Mouse (Mus musculus): ENCODE data around the gene Dstyk. TPM values are rescaled to one million over a fixed set of nuclear protein-coding genes. Genes with fewer than 3 reads are reported as not detected.

Dstyk gene
- polyA plus RNA-seq (2016; fragmentation: Nextera tagmentation; extraction: Ambion mirVana) = 14.7 and 16.1 TPM in 2 replicates

DNA sequence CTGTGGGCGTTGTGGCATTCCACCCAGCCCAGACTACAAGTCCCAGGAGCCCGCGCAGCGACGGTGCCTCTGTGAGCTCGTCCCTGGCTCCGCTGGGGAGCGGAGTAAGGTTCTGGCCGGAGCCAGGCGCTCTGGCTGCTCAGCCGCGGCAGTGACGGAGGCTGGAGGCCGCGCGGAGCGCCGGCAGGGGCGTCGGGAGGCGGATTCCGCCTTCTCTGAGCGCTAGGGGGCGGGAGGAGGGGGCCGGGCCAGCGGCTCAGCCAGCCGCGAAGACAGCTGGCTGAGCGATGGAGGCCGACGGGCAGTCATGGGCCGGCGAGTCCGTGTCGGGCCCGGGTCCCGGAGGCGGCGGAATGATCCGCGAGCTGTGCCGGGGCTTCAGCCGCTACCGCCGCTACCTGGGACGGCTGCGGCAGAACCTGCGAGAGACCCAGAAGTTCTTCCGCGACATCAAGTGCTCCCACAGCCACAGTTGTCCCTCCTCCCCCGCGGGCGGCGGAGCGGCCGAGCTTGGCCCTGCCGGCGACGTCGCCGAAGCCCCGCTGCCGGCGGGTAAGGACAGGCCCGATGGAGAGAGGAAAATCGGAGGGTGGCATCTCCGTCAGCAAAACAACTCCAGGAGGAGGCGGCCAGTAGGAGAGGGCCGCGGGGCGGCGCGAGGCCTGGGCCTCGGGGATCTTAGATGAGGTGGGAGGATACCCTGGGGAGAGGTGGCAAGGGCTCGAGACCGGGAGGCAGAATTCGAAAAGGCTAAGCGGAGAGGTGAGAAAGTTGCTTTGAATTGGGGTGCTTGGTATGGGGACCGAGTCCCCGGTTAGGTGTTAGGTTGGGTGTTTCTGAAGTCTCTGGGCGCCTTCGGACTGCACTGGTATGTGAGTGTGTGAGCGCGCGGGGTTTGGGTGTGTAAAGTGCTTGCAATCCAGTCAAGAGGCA, at the start of gene Dstyk:
Gene Dstyk, plus strand, starts transcription at position 237 of the 933 bp plus-strand sequence.
- H3K27me3 ChIP-seq = no peaks in the 10 kb centered on the region
- peak; percentile 98 for ATAC-seq (ENCODE audit: low FRiP score)
- H3K27ac ChIP-seq = peak within 1 kb of the TSS; percentile 92
- WGBS = under 1% methylated on average over 62 of the region's 85 CpGs
- no peaks in the 10 kb centered on the region for H3K9me3 ChIP-seq
- H3K4me1 ChIP-seq = peaks cover 21% of the 10 kb centered on the region
- H3K9ac ChIP-seq = peak within 1 kb of the TSS; percentile 86
- peak within 1 kb of the TSS; percentile 80 for H3K4me2 ChIP-seq
- peak within 1 kb of the TSS; percentile 72 for H3K4me3 ChIP-seq (replicated peaks)
- H3K36me3 ChIP-seq (replicated peaks) = no peaks in the 10 kb centered on the region

DNA sequence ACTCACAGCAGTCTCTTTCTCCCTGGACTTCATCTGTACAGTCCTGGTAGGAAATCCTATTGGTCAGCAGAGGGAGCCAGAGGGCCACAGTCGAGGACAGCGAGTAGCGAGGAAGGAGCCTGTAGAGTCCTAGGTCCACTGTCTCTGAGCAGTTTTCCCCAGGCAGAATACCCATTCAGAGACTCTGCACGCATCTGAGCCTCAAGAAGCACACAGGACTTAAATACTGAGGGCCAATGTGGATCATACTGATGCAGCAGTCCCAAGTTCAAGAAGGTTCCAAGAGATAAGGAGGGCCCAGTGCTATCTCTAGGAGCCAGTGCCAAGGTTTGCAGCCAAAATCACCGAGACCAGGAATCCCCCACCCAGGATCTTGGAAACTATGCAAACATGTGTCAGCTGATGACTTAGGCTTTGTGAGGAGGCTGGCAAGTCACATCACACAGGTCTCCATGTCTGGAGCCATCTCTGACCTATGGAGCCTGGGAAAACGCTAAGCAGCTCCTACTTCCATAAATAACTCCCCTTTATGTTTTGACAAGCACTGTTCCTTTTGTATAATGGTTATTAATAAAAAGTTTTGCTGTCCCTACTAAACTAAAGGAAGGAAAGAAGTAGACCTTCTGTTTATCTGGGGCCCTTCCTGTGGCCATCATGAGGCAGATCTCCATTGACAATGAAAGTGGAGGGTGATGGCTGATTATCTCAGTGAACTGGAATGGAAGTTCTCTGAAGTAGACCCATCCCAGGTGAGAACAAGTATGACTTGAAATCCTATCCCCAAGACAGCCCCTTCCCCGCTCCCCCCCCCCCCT, 49.5 kb upstream of the Dstyk start:
- Histone ChIP-seq H3K27me3 (no peaks in the 10 kb centered on the region), H3K27ac (no peak overlapping the region), H3K4me1 (peaks cover 43% of the 10 kb centered on the region), H3K4me2 (no peak overlapping the region), H3K9me3 (no peaks in the 10 kb centered on the region), H3K4me3 (replicated peaks) (no peak overlapping the region), H3K9ac (no peak overlapping the region), H3K36me3 (replicated peaks) (peaks cover 31% of the 10 kb centered on the region)
- WGBS = 37% methylated on average over 7 of the region's 7 CpGs
- ATAC-seq (ENCODE audit: low FRiP score) = peak; percentile 77

DNA sequence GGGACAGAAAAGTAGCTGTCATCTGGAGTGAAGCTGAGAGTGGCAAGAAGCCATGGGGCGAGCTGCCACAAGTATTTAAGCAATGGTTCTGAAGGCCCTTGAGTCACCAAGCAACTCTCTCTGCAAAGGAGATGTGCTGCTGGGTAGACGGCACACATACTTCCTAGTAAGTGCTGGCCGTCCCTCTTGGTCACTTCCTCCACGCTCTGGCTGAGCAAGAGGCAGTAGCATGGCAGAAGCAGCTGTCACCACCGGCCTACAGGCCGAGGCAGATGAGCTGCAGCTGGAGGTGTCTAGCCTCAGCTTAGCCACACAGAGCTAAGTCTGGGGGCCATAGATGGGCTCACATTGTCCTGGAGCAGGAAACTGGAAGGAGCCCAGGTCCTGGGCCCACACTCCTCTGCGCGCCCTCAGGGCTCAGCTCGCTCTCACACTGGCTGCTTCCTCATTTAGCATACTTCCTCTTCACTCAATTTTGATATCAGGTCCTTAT, 46.6 kb upstream of the Dstyk start:
- Histone ChIP-seq H3K9ac (no peak overlapping the region), H3K9me3 (no peaks in the 10 kb centered on the region), H3K4me1 (peaks cover 70% of the 10 kb centered on the region), H3K4me2 (no peak overlapping the region), H3K27ac (no peak overlapping the region), H3K36me3 (replicated peaks) (peaks cover 34% of the 10 kb centered on the region), H3K4me3 (replicated peaks) (no peak overlapping the region), H3K27me3 (no peaks in the 10 kb centered on the region)
- WGBS = 91% methylated on average over 9 of the region's 9 CpGs
- no peak for ATAC-seq (ENCODE audit: low FRiP score)

DNA sequence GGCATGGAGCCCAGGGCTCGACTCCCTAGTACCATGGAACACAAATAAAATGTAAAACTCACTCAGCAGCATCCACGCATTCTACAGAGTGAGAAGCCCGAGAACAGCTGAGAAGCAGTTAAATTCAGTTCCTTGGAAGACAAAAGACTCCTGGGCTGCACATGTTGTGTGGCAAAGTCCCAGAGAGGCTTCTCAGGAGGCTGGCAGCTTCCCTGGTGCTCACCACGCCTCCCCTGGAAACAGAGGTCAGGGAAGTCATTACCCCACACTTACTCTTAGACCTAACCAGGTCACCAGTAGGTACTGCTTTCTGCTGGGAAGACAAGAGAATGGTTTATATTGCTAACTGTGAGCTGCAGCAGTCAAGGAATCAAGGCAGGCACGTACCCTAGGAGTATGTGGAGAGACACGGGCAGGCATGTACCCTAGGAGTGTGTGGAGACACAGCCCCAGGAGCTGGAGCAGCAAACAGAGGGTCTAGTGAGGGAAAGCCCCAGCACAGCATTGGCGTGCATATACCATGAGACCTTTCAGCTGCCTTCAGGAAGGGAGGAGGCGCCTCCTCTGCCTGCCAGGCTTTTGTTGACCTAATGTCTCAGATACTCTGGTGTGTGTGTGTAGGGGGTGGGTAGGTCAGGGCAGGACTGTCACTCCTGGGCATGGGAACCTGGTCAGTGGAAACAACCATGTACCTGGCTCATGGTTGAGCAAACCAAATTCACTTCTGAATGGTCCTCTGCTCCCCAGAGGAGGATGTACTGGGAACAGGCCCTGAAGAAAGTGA, 45.9 kb upstream of the Dstyk start:
- H3K27ac ChIP-seq = peak overlapping the region; percentile 33; the same call in 1 of the 2 replicates
- peaks cover 64% of the 10 kb centered on the region for H3K4me1 ChIP-seq
- H3K9me3 ChIP-seq = no peaks in the 10 kb centered on the region
- no peak overlapping the region for H3K9ac ChIP-seq
- no peak overlapping the region for H3K4me2 ChIP-seq
- WGBS = 60% methylated on average over 8 of the region's 8 CpGs
- no peak overlapping the region for H3K4me3 ChIP-seq (replicated peaks)
- ATAC-seq (ENCODE audit: low FRiP score) = no peak
- peaks cover 31% of the 10 kb centered on the region for H3K36me3 ChIP-seq (replicated peaks)
- H3K27me3 ChIP-seq = no peaks in the 10 kb centered on the region

DNA sequence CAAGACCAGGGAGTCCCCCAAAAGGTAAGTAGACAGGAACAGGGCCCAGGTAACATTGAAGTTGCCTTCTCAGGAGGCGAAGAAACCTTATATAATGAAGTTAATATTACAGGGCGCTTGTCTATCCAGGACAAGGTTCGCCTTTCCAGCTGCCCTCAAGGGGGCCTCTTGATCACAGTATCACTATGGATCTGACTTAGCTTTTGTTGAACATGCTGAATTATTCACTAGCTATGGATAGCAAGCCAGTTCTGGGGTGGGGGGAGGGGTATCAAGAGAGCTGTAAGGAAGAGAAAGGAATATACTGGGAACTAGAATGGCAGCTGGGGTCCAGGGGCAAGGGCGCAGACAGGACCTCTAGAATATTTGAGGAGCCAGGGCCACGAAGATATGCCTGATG, 45.0 kb upstream of the Dstyk start:
- H3K9ac ChIP-seq = no peak overlapping the region
- peaks cover 36% of the 10 kb centered on the region for H3K36me3 ChIP-seq (replicated peaks)
- H3K9me3 ChIP-seq = no peaks in the 10 kb centered on the region
- H3K27ac ChIP-seq = peak overlapping the region; percentile 43
- no peaks in the 10 kb centered on the region for H3K27me3 ChIP-seq
- no peak overlapping the region for H3K4me2 ChIP-seq
- H3K4me1 ChIP-seq = peaks cover 64% of the 10 kb centered on the region
- ATAC-seq (ENCODE audit: low FRiP score) = no peak
- no peak overlapping the region for H3K4me3 ChIP-seq (replicated peaks)
- WGBS = 76% methylated on average over 5 of the region's 5 CpGs

DNA sequence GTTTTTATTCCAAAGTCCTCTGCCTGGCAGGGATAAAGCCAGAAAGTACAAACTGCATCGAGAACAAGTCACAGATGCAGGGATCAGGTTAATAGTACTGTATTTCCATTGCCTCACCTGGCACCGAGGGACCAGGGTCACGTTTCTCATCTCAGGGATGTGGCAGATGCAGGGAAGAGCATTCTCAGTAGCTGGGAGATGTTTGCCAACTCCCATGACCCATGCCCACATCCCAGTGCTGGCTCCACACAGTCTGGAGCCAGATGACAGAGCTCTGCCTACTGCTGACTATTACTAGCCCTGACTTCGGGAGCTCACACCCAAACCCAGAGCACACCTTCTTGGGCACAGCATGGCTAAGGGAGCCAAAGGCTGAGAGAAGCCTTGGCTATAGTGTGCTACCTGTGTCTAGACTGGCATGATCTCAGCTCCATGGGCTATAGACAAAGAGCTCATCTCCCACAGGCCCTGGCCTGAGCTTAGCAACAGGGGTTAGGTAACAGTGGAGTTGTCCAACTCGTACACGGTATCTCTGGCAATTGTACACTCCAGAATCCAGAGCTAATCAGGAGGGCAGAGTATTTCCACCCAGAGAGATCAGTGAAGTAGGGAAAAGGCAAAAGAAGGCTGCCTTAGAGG, 44.3 kb upstream of the Dstyk start:
- H3K27ac ChIP-seq = peak overlapping the region; percentile 43
- no peaks in the 10 kb centered on the region for H3K27me3 ChIP-seq
- no peak for ATAC-seq (ENCODE audit: low FRiP score)
- H3K4me3 ChIP-seq (replicated peaks) = no peak overlapping the region
- WGBS = 89% methylated on average over 6 of the region's 6 CpGs
- no peaks in the 10 kb centered on the region for H3K9me3 ChIP-seq
- no peak overlapping the region for H3K9ac ChIP-seq
- H3K4me1 ChIP-seq = peaks cover 64% of the 10 kb centered on the region
- peaks cover 42% of the 10 kb centered on the region for H3K36me3 ChIP-seq (replicated peaks)
- no peak overlapping the region for H3K4me2 ChIP-seq

DNA sequence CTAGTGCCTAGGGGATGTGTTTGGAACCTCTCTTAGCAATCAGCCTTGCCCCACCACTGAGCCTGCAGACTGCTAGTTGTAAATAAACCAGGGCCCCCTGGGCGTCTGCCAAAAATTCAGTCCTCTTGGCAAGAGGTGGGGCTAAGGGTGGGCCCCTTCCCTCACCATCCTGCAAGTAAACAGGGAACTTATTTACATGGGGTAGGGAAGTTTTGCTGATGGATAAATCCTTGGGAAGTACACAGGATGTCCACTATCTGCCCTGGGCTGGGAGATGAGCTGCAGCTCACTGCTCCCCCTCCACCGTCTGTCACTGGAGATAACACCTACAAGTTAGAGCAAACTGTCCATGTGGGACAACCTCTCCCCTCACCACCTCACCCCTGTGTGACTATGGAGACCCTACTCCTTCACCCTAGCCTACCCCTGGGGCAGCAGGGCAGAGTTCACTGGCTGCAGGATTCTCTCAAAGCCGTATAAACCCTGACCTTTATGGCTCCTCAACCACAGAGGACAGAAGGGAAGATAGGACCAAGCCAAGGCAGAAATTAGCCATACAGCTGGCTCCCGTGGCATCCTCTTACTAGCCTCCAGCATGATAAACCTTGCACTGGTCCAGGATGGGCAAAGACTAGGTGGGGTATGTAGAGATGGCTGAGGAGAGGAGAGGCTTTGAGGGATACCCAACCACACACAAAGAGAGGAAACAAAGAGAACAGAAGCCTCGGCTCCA, 43.0 kb upstream of the Dstyk start:
- Histone ChIP-seq H3K9ac (no peak overlapping the region), H3K27ac (peak overlapping the region; percentile 27), H3K27me3 (no peaks in the 10 kb centered on the region), H3K36me3 (replicated peaks) (peaks cover 55% of the 10 kb centered on the region), H3K9me3 (no peaks in the 10 kb centered on the region), H3K4me2 (no peak overlapping the region), H3K4me1 (peaks cover 64% of the 10 kb centered on the region), H3K4me3 (replicated peaks) (no peak overlapping the region)
- no peak for ATAC-seq (ENCODE audit: low FRiP score)
- WGBS = 55% methylated on average over 5 of the region's 5 CpGs

DNA sequence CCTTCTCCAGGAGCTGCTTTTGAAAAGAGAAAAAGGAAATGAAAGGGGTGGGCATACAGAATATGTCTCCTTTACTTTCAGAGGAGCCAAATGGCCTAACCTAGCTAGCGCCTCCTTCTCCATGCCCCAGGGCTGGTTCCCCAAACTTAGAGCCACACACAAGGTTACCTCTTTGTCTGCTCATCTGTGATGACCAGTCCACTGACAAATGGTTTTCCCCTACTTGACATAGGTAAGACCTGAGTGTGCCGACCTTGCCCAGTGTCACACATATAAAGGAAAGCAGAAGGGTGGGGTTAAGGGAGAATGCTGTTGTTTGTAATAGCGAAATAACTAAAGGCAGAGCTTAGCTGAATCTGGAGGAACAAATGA, 42.5 kb upstream of the Dstyk start:
- no peak for ATAC-seq (ENCODE audit: low FRiP score)
- no peaks in the 10 kb centered on the region for H3K9me3 ChIP-seq
- H3K4me3 ChIP-seq (replicated peaks) = no peak overlapping the region
- 76% methylated on average over 3 of the region's 3 CpGs for WGBS
- H3K4me2 ChIP-seq = no peak overlapping the region
- H3K9ac ChIP-seq = no peak overlapping the region
- no peaks in the 10 kb centered on the region for H3K27me3 ChIP-seq
- H3K36me3 ChIP-seq (replicated peaks) = peaks cover 60% of the 10 kb centered on the region
- peak overlapping the region; percentile 27 for H3K27ac ChIP-seq
- peaks cover 64% of the 10 kb centered on the region for H3K4me1 ChIP-seq

DNA sequence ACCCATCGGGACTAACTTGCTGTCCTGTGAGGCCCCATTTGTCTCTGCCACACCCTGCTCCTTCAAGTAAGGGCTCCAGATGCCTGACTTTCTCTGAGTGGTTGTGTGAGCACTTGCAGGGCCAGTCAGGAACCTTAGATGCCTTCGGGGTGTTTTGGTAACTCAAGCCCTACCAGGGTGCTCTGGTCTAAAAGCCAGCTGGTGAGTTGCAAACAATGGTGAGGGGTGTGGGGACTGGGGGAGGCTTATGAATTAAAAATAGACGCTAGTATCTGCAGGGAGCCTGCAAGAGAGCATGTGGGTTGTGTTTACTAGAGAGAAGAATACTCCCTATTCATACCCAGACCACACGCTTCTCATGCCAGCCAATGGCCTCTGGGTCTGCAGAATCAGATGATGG, 42.1 kb upstream of the Dstyk start:
- Histone ChIP-seq H3K27me3 (no peaks in the 10 kb centered on the region), H3K27ac (peak overlapping the region; percentile 51; the same call in 1 of the 2 replicates), H3K4me2 (no peak overlapping the region), H3K4me1 (peaks cover 64% of the 10 kb centered on the region), H3K9me3 (no peaks in the 10 kb centered on the region), H3K36me3 (replicated peaks) (peaks cover 60% of the 10 kb centered on the region), H3K4me3 (replicated peaks) (no peak overlapping the region), H3K9ac (peak overlapping the region; percentile 17; the same call in 1 of the 2 replicates)
- WGBS = 44% methylated on average over 4 of the region's 4 CpGs
- ATAC-seq (ENCODE audit: low FRiP score) = no peak

DNA sequence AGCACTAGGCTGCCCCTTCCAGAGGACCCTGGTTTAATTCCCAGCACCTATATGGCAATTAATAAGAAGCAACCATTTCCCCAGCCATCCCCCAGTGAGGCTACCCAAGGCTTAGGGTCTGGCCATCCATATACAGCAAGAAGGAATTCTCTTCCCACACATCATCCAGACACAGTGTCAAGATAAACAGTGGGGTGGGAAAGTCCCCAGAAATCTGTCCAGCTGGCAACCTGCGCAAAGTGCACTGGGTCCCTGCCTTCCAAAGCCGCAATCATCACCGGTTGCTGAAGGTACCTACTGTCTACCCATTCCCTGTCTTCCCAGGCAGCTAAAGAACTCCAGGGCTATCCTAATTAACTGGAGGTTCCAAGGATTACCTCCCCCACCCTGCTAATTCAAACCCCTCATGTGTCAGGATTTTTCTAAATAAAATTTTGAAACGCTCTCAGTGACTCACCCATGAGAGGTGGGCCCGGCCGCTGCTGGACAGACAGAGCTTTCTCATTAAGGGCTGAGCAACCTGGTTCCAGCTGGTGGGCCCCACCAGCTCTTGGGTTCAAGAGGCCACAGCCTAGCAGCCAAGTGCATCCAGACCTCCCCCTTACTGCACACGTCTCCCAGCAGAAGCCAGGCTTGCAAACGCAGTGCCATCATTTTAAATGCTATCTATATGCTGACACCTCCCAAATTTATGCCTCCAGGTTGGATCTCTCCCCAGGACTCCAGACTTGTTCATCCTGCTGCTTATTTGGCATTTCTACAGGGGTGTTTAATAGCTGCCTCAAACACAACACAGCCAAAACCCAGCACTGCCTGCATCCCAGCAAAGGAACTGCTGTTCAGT, 40.9 kb upstream of the Dstyk start:
- Histone ChIP-seq H3K4me3 (replicated peaks) (no peak overlapping the region), H3K9me3 (no peaks in the 10 kb centered on the region), H3K36me3 (replicated peaks) (peaks cover 62% of the 10 kb centered on the region), H3K9ac (no peak overlapping the region), H3K27me3 (no peaks in the 10 kb centered on the region), H3K4me2 (no peak overlapping the region), H3K27ac (no peak overlapping the region), H3K4me1 (peaks cover 56% of the 10 kb centered on the region)
- no peak for ATAC-seq (ENCODE audit: low FRiP score)
- WGBS = 87% methylated on average over 8 of the region's 8 CpGs
